Mouse (Mus musculus): ENCODE measurements at regions not wholly inside any gene's neighbourhood (a gene's known extent, or its start where the extent isn't known, plus 50 kb on each side); places are given as distances from the start of the nearest gene placed in this dataset.

DNA sequence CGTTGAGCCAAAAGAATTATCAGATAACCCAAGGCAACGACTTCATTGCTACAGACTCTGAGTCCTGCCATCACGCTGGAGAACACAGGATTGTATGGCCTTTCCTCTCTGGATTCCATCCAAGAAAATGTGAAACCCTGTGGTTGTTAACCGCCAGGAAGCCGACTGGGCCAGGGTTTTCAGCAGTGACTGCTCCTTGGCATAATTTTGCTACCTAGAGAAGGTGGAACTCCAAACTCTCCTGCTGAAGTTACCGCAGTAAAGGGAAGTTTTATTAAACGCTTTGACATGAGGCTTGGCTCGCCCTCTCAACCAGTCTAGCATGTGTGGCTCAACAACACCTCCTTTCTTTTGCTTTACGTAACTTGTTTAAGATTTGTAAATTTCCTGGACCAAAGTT, 116.9 kb downstream of the Wif1 start:
- 63% methylated on average over 9 of the region's 9 CpGs for WGBS
- Histone ChIP-seq H3K9ac (ENCODE audit: low read length) (no peak overlapping the region), H3K27me3 (ENCODE audit: control insufficient read depth, insufficient read depth, low read length) (no peaks in the 10 kb centered on the region), H3K36me3 (ENCODE audit: control insufficient read depth, insufficient read depth, low read length) (no peaks in the 10 kb centered on the region), H3K9me3 (replicated peaks; ENCODE audit: control insufficient read depth, low read length) (no peaks in the 10 kb centered on the region), H3K27ac (ENCODE audit: low read length) (no peak overlapping the region), H3K4me2 (ENCODE audit: low read depth, low read length) (no peak overlapping the region), H3K4me1 (ENCODE audit: control insufficient read depth, insufficient read depth, low read length) (no peaks in the 10 kb centered on the region), H3K4me3 (replicated peaks; ENCODE audit: low read length) (no peak overlapping the region)
- ATAC-seq (ENCODE audit: insufficient read depth, low FRiP score): no peak

GRCm38 (mm10) chr10:121153625-121154024, 119.9 kb downstream of the Wif1 start:
- WGBS: 52% methylated on average over 4 of the region's 4 CpGs
- Histone ChIP-seq H3K36me3 (ENCODE audit: control insufficient read depth, insufficient read depth, low read length) (no peaks in the 10 kb centered on the region), H3K27me3 (ENCODE audit: control insufficient read depth, insufficient read depth, low read length) (no peaks in the 10 kb centered on the region), H3K4me3 (replicated peaks; ENCODE audit: low read length) (no peak overlapping the region), H3K4me1 (ENCODE audit: control insufficient read depth, insufficient read depth, low read length) (no peaks in the 10 kb centered on the region), H3K9me3 (replicated peaks; ENCODE audit: control insufficient read depth, low read length) (no peaks in the 10 kb centered on the region), H3K27ac (ENCODE audit: low read length) (no peak overlapping the region), H3K4me2 (ENCODE audit: low read depth, low read length) (no peak overlapping the region), H3K9ac (ENCODE audit: low read length) (no peak overlapping the region)
- ATAC-seq (ENCODE audit: insufficient read depth, low FRiP score): no peak

DNA sequence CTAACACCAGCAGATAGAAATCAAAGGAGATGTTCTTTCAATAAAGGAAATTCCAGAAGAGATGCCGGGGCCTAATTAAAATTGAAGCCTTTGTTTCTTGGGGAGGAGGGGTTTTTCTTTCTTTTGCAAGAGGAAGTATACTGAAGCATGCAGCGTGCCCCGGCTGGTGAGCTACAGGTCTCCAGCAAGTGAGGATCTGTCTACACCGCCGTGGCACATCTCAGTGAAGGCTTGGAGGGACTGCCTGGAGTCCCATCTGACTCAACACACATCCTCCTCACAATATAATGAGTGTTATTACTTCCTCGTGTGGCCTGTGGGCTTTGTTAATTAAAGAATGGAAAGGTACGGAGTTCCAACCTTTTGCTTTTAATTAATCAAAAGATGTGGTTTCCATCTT, 126.7 kb downstream of the Wif1 start:
- Histone ChIP-seq H3K27ac (ENCODE audit: low read length) (no peak overlapping the region), H3K9ac (ENCODE audit: low read length) (no peak overlapping the region)
- no peak for ATAC-seq (ENCODE audit: insufficient read depth, low FRiP score)

GRCm38 (mm10) chr10:121161201-121161600, 127.4 kb downstream of the Wif1 start:
- ATAC-seq (ENCODE audit: insufficient read depth, low FRiP score): no peak
- WGBS: 66% methylated on average over 11 of the region's 11 CpGs

More for the DNA sequence above, 126.7 kb downstream of the Wif1 start:
- H3K4me3 ChIP-seq (replicated peaks; ENCODE audit: low read length): no peak overlapping the region
- H3K9me3 ChIP-seq (replicated peaks; ENCODE audit: control insufficient read depth, low read length): no peaks in the 10 kb centered on the region
- no peaks in the 10 kb centered on the region for H3K4me1 ChIP-seq (ENCODE audit: control insufficient read depth, insufficient read depth, low read length)
- 70% methylated on average over 7 of the region's 7 CpGs for WGBS
- H3K36me3 ChIP-seq (ENCODE audit: control insufficient read depth, insufficient read depth, low read length): no peaks in the 10 kb centered on the region
- H3K4me2 ChIP-seq (ENCODE audit: low read depth, low read length): no peak overlapping the region
- no peaks in the 10 kb centered on the region for H3K27me3 ChIP-seq (ENCODE audit: control insufficient read depth, insufficient read depth, low read length)

GRCm38 (mm10) chr10:121174022-121174421, 140.3 kb downstream of the Wif1 start:
- Histone ChIP-seq H3K9ac (ENCODE audit: low read length) (no peak overlapping the region), H3K4me2 (ENCODE audit: low read depth, low read length) (no peak overlapping the region), H3K27ac (ENCODE audit: low read length) (no peak overlapping the region), H3K4me3 (replicated peaks; ENCODE audit: low read length) (no peak overlapping the region), H3K9me3 (replicated peaks; ENCODE audit: control insufficient read depth, low read length) (no peaks in the 10 kb centered on the region), H3K4me1 (ENCODE audit: control insufficient read depth, insufficient read depth, low read length) (no peaks in the 10 kb centered on the region), H3K27me3 (ENCODE audit: control insufficient read depth, insufficient read depth, low read length) (no peaks in the 10 kb centered on the region), H3K36me3 (ENCODE audit: control insufficient read depth, insufficient read depth, low read length) (no peaks in the 10 kb centered on the region)
- no peak for ATAC-seq (ENCODE audit: insufficient read depth, low FRiP score)
- 85% methylated on average over 9 of the region's 9 CpGs for WGBS

More at GRCm38 (mm10) chr10:121161201-121161600, 127.4 kb downstream of the Wif1 start:
- Histone ChIP-seq H3K36me3 (ENCODE audit: control insufficient read depth, insufficient read depth, low read length) (no peaks in the 10 kb centered on the region), H3K27ac (ENCODE audit: low read length) (no peak overlapping the region), H3K9ac (ENCODE audit: low read length) (no peak overlapping the region), H3K4me2 (ENCODE audit: low read depth, low read length) (no peak overlapping the region), H3K4me3 (replicated peaks; ENCODE audit: low read length) (no peak overlapping the region), H3K4me1 (ENCODE audit: control insufficient read depth, insufficient read depth, low read length) (no peaks in the 10 kb centered on the region), H3K9me3 (replicated peaks; ENCODE audit: control insufficient read depth, low read length) (no peaks in the 10 kb centered on the region), H3K27me3 (ENCODE audit: control insufficient read depth, insufficient read depth, low read length) (no peaks in the 10 kb centered on the region)

GRCm38 (mm10) chr10:121189139-121189538, 155.4 kb downstream of the Wif1 start:
- Histone ChIP-seq H3K4me3 (replicated peaks; ENCODE audit: low read length) (no peak overlapping the region), H3K9ac (ENCODE audit: low read length) (no peak overlapping the region), H3K4me2 (ENCODE audit: low read depth, low read length) (no peak overlapping the region), H3K27ac (ENCODE audit: low read length) (no peak overlapping the region), H3K9me3 (replicated peaks; ENCODE audit: control insufficient read depth, low read length) (no peaks in the 10 kb centered on the region), H3K4me1 (ENCODE audit: control insufficient read depth, insufficient read depth, low read length) (no peaks in the 10 kb centered on the region), H3K36me3 (ENCODE audit: control insufficient read depth, insufficient read depth, low read length) (no peaks in the 10 kb centered on the region), H3K27me3 (ENCODE audit: control insufficient read depth, insufficient read depth, low read length) (no peaks in the 10 kb centered on the region)
- 87% methylated on average over 7 of the region's 7 CpGs for WGBS
- no peak for ATAC-seq (ENCODE audit: insufficient read depth, low FRiP score)

- Histone ChIP-seq H3K4me3 (replicated peaks; ENCODE audit: low read length) (no peak overlapping the region), H3K36me3 (ENCODE audit: control insufficient read depth, insufficient read depth, low read length) (no peaks in the 10 kb centered on the region), H3K4me2 (ENCODE audit: low read depth, low read length) (no peak overlapping the region), H3K9me3 (replicated peaks; ENCODE audit: control insufficient read depth, low read length) (no peaks in the 10 kb centered on the region), H3K9ac (ENCODE audit: low read length) (no peak overlapping the region), H3K27ac (ENCODE audit: low read length) (no peak overlapping the region), H3K4me1 (ENCODE audit: control insufficient read depth, insufficient read depth, low read length) (no peaks in the 10 kb centered on the region), H3K27me3 (ENCODE audit: control insufficient read depth, insufficient read depth, low read length) (no peaks in the 10 kb centered on the region)
- 51% methylated on average over 2 of the region's 2 CpGs for WGBS
- no peak for ATAC-seq (ENCODE audit: insufficient read depth, low FRiP score)
These were observed 151.8 kb downstream of the Tbc1d30 start for GRCm38 (mm10) chr10:121199236-121199635.

DNA sequence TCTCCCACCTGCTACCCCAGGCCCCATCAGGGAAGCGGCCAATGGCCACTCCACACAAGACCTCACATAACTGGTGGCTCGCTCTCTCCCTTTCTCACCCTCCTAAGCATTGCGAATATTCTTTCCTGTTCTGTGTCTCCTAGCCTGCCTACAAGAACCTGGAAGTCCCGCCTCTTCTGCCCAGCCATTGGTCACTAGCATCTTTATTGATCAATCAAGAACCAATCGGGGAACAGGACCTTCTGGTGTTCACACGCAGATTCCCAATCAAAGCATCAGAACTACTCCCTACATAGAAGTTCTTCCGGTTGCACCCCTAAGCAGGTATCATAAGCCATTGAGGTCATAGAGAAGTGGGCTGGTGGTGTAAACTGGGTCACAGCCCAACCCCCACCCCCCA, 148.5 kb downstream of the Tbc1d30 start:
- Histone ChIP-seq H3K4me1 (ENCODE audit: control insufficient read depth, insufficient read depth, low read length) (peaks cover 8% of the 10 kb centered on the region; the same call in 1 of the 2 replicates), H3K9ac (ENCODE audit: low read length) (no peak overlapping the region), H3K27ac (ENCODE audit: low read length) (no peak overlapping the region), H3K4me2 (ENCODE audit: low read depth, low read length) (no peak overlapping the region), H3K9me3 (replicated peaks; ENCODE audit: control insufficient read depth, low read length) (no peaks in the 10 kb centered on the region), H3K4me3 (replicated peaks; ENCODE audit: low read length) (no peak overlapping the region), H3K27me3 (ENCODE audit: control insufficient read depth, insufficient read depth, low read length) (no peaks in the 10 kb centered on the region), H3K36me3 (ENCODE audit: control insufficient read depth, insufficient read depth, low read length) (no peaks in the 10 kb centered on the region)
- ATAC-seq (ENCODE audit: insufficient read depth, low FRiP score): no peak
- 92% methylated on average over 7 of the region's 7 CpGs for WGBS

- Histone ChIP-seq H3K4me1 (ENCODE audit: control insufficient read depth, insufficient read depth, low read length) (peaks cover 8% of the 10 kb centered on the region; the same call in 1 of the 2 replicates), H3K4me3 (replicated peaks; ENCODE audit: low read length) (no peak overlapping the region), H3K36me3 (ENCODE audit: control insufficient read depth, insufficient read depth, low read length) (no peaks in the 10 kb centered on the region), H3K27me3 (ENCODE audit: control insufficient read depth, insufficient read depth, low read length) (no peaks in the 10 kb centered on the region), H3K27ac (ENCODE audit: low read length) (0 out of 2 replicates have a peak overlapping the region, but pooled peaks have one; percentile 30), H3K9me3 (replicated peaks; ENCODE audit: control insufficient read depth, low read length) (no peaks in the 10 kb centered on the region), H3K4me2 (ENCODE audit: low read depth, low read length) (no peak overlapping the region), H3K9ac (ENCODE audit: low read length) (no peak overlapping the region)
- ATAC-seq (ENCODE audit: insufficient read depth, low FRiP score): no peak
- WGBS: 70% methylated on average over 11 of the region's 11 CpGs
These were observed 145.5 kb downstream of the Tbc1d30 start for GRCm38 (mm10) chr10:121205551-121205950.
